Mouse (Mus musculus): Measurements from ENCODE around the gene Cep83.

GRCm38 (mm10) chr10:94811907-94812851, 123.7 kb downstream of the Cep83 start:
- TF ChIP-seq POLR2A (IDR thresholded peaks at IDR 0.05; ENCODE audit: low read depth, low read length) = no peak
- TF ChIP-seq CTCF (IDR thresholded peaks at IDR 0.05; ENCODE audit: extremely low read depth, insufficient read length, insufficient replicate concordance, low read depth, low read length) = no peak

Measured in small intestine, adult 2 months (tissue).